Mouse (Mus musculus) MEL (cell line): Measurements from ENCODE around the gene Lpar6. TPM values are rescaled to one million over a fixed set of nuclear protein-coding genes. Genes with fewer than 3 reads are reported as not detected.

Experiments
- DNase-seq: peaks from one replicate; pipeline ENCODE4 v3.0.0; 2011; ENCODE audit warnings: low read depth, low spot score
- H3K27ac ChIP-seq: 2 replicates; pipeline ENCODE4 v1.5.1; 2012; ENCODE audit warnings: low read depth, mild to moderate bottlenecking, control low read depth, low read length, moderate library complexity; ENCODE audit not compliant: control insufficient read depth
- H3K27me3 ChIP-seq, 2 experiments: fragments of 150-350 bp in 1 of 2; sonication (generic) in 1 of 2; 2 replicates each; pipeline ENCODE4 v1.6.1; 2012; ENCODE audit warnings: low read length in 2 of 2, mild to moderate bottlenecking in 2 of 2, improper control_type of control experiment in 1 of 2, moderate library complexity in 1 of 2; ENCODE audit not compliant: insufficient read depth in 2 of 2, control insufficient read depth in 1 of 2
- H3K36me3 ChIP-seq, 2 experiments: 2 replicates each; pipeline ENCODE4 v1.6.1; 2012 to 2014; ENCODE audit warnings: low read length in 2 of 2, improper control_type of control experiment in 1 of 2, inconsistent platforms in 1 of 2, mild to moderate bottlenecking in 1 of 2; ENCODE audit not compliant: insufficient read depth in 2 of 2, control insufficient read depth in 1 of 2
- H3K4me1 ChIP-seq, 2 experiments: fragments of 150-350 bp in 1 of 2; sonication (generic) in 1 of 2; 2 replicates each; pipeline ENCODE4 v1.6.1; 2012; ENCODE audit warnings: low read length in 2 of 2, improper control_type of control experiment in 1 of 2, mild to moderate bottlenecking in 1 of 2; ENCODE audit not compliant: insufficient read depth in 2 of 2, control insufficient read depth in 1 of 2
- H3K4me3 ChIP-seq, 2 experiments: fragments of 150-350 bp in 1 of 2; sonication (generic) in 1 of 2; 2 replicates each; pipeline ENCODE4 v1.5.1; 2012; ENCODE audit warnings: low read depth in 2 of 2, low read length in 2 of 2, mild to moderate bottlenecking in 2 of 2, moderate library complexity in 2 of 2, control low read depth in 1 of 2, improper control_type of control experiment in 1 of 2; ENCODE audit not compliant: control insufficient read depth in 1 of 2, insufficient read depth in 1 of 2
- H3K79me2 ChIP-seq: 2 replicates; pipeline ENCODE4 v1.6.1; 2012; ENCODE audit warnings: mild to moderate bottlenecking, low read length, moderate library complexity; ENCODE audit not compliant: control insufficient read depth, poor library complexity, insufficient read depth
- H3K9ac ChIP-seq: 2 replicates; pipeline ENCODE4 v1.6.1; 2012; ENCODE audit warnings: low read depth, mild to moderate bottlenecking, control low read depth, low read length, moderate library complexity; ENCODE audit not compliant: control insufficient read depth, poor library complexity, severe bottlenecking
- H3K9me3 ChIP-seq: fragments of 150-350 bp; sonication (generic); replicated peaks from 2 replicates; pipeline ENCODE4 v1.6.1; 2012; ENCODE audit warnings: mild to moderate bottlenecking, low read length, improper control_type of control experiment, moderate library complexity; ENCODE audit not compliant: insufficient read depth
- ELF1 ChIP-seq: IDR thresholded peaks from 2 replicates; pipeline ENCODE4 v1.6.1; 2014; ENCODE audit warnings: low read depth, mild to moderate bottlenecking, inconsistent platforms, low read length, improper control_type of control experiment, moderate library complexity
- EP300 ChIP-seq, 2 experiments: IDR thresholded peaks; 2 replicates each; pipeline ENCODE4 v1.6.1; 2011; ENCODE audit warnings: improper control_type of control experiment in 2 of 2, low read length in 2 of 2, low read depth in 1 of 2, mild to moderate bottlenecking in 1 of 2
- GABPA ChIP-seq: IDR thresholded peaks from 2 replicates; pipeline ENCODE4 v1.6.1; 2012; ENCODE audit warnings: low read depth, mild to moderate bottlenecking, inconsistent platforms, low read length, improper control_type of control experiment, moderate library complexity
- HCFC1 ChIP-seq: IDR thresholded peaks from 2 replicates; pipeline ENCODE4 v1.6.1; 2012; ENCODE audit warnings: low read depth, mild to moderate bottlenecking, inconsistent platforms, low read length, improper control_type of control experiment, moderate library complexity
- JUND ChIP-seq: IDR thresholded peaks from 2 replicates; pipeline ENCODE4 v1.6.1; 2011; ENCODE audit warnings: low read depth, mild to moderate bottlenecking, improper control_type of control experiment, low read length
- KAT2A ChIP-seq: conservative IDR thresholded peaks from 2 replicates; pipeline ENCODE4 v1.6.1; 2012; ENCODE audit warnings: low read depth, low read length, improper control_type of control experiment, inconsistent platforms
- MAFK ChIP-seq: IDR thresholded peaks from 2 replicates; pipeline ENCODE4 v1.6.1; 2011; ENCODE audit warnings: low read depth, mild to moderate bottlenecking, low read length, improper control_type of control experiment, borderline replicate concordance
- MXI1 ChIP-seq: IDR thresholded peaks from 2 replicates; pipeline ENCODE4 v1.6.1; 2011; ENCODE audit warnings: mild to moderate bottlenecking, low read depth, low read length, improper control_type of control experiment
- MYB ChIP-seq: IDR thresholded peaks from 2 replicates; pipeline ENCODE4 v1.6.1; 2011; ENCODE audit warnings: mild to moderate bottlenecking, low read depth, low read length, improper control_type of control experiment
- MYC ChIP-seq: IDR thresholded peaks from 2 replicates; pipeline ENCODE4 v1.6.1; 2011; ENCODE audit warnings: low read depth, mild to moderate bottlenecking, low read length, improper control_type of control experiment, moderate library complexity
- NELFE ChIP-seq: IDR thresholded peaks from 2 replicates; pipeline ENCODE4 v1.6.1; 2011; ENCODE audit warnings: low read depth, low read length, improper control_type of control experiment
- POLR2A ChIP-seq, 2 experiments: IDR thresholded peaks; 2 replicates each; pipeline ENCODE4 v1.6.1; 2011 to 2012; ENCODE audit warnings: low read length in 2 of 2, mild to moderate bottlenecking in 2 of 2, control low read depth in 1 of 2, improper control_type of control experiment in 1 of 2, low read depth in 1 of 2, moderate library complexity in 1 of 2; ENCODE audit not compliant: control insufficient read depth in 1 of 2, insufficient read depth in 1 of 2, poor library complexity in 1 of 2
- RAD21 ChIP-seq: IDR thresholded peaks from 2 replicates; pipeline ENCODE4 v1.6.1; 2011; ENCODE audit warnings: mild to moderate bottlenecking, low read depth, low read length, improper control_type of control experiment
- SIN3A ChIP-seq: IDR thresholded peaks from 2 replicates; pipeline ENCODE4 v1.6.1; 2012; ENCODE audit warnings: low read length, improper control_type of control experiment, inconsistent platforms
- SMC3 ChIP-seq: IDR thresholded peaks from 2 replicates; pipeline ENCODE4 v1.6.1; 2011; ENCODE audit warnings: low read depth, low read length, improper control_type of control experiment
- TBP ChIP-seq: IDR thresholded peaks from 2 replicates; pipeline ENCODE4 v1.8.0; 2011; ENCODE audit warnings: low read depth, low read length, improper control_type of control experiment
- TCF12 ChIP-seq: IDR thresholded peaks from 2 replicates; pipeline ENCODE4 v1.6.1; 2014; ENCODE audit warnings: low read depth, mild to moderate bottlenecking, inconsistent platforms, low read length, improper control_type of control experiment, moderate library complexity
- UBTF ChIP-seq: IDR thresholded peaks from 2 replicates; pipeline ENCODE4 v1.6.1; 2012; ENCODE audit warnings: low read depth, mild to moderate bottlenecking, inconsistent platforms, low read length, improper control_type of control experiment, moderate library complexity, borderline replicate concordance; ENCODE audit not compliant: insufficient read depth
- ZKSCAN1 ChIP-seq: IDR thresholded peaks from 2 replicates; pipeline ENCODE4 v1.6.1; 2012; ENCODE audit warnings: low read depth, mild to moderate bottlenecking, inconsistent platforms, low read length, improper control_type of control experiment, moderate library complexity
- polyA plus RNA-seq, 2 experiments: library from polyadenylated mRNA; stranded (reverse) in 1 of 2; unstranded in 1 of 2; fragments of >175 nt in 1 of 2; fragments of >200 nt in 1 of 2; gene quantifications; 2 replicates each; pipeline versions ENCODE4 v1.2.1 to v1.2.4; 2012; ENCODE audit warnings: low replicate concordance in 2 of 2, low read depth in 1 of 2; ENCODE audit not compliant: insufficient read length in 2 of 2, insufficient read depth in 1 of 2, missing spikeins in 1 of 2
- total RNA-seq: library from RNA; depleted of rRNA; stranded (reverse); fragments of 300-350 nt; gene quantifications from 2 replicates; pipeline ENCODE4 v1.2.3, GENCODE M21; 2012

The Lpar6 gene
- total and polyA plus RNA-seq, 3 experiments, result not detected

- H3K9me3 ChIP-seq, result no peaks in the 10 kb centered on the region
- no peaks in the 10 kb centered on the region for H3K79me2 ChIP-seq
- no peaks in the 10 kb centered on the region for H3K4me1 ChIP-seq
- DNase-seq, result no peak
- H3K27me3 ChIP-seq, result no peaks in the 10 kb centered on the region
- TF ChIP-seq KAT2A (no peak), NELFE (no peak), JUND (no peak)
- no peak overlapping the region for H3K27ac ChIP-seq
- peaks cover 0 to 2% of the 10 kb centered on the region in 2 experiments; a peak in 3 of 4 replicates for H3K36me3 ChIP-seq
- no peak overlapping the region for H3K9ac ChIP-seq
- H3K4me3 ChIP-seq, result no peak overlapping the region
Observed at GRCm38 (mm10) chr14:73254412-73254811, 16.7 kb downstream of the Lpar6 start.

GRCm38 (mm10) chr14:73255426-73255970 lies 17.8 kb downstream of the Lpar6 start:
- peaks cover 0 to 2% of the 10 kb centered on the region in 2 experiments; a peak in 2 of 4 replicates for H3K36me3 ChIP-seq
- H3K9ac ChIP-seq, result no peak overlapping the region
- H3K27ac ChIP-seq, result no peak overlapping the region
- TF ChIP-seq MXI1, result no peak
- TF ChIP-seq HCFC1, result no peak
- no peak for TF ChIP-seq EP300 (IDR thresholded peaks at IDR 0.05; ENCODE audit: low read depth in 1 of 2, low read length in 2 of 2)
- no peak for TF ChIP-seq ELF1
- H3K79me2 ChIP-seq, result no peaks in the 10 kb centered on the region
- no peak overlapping the region for H3K4me3 ChIP-seq
- no peaks in the 10 kb centered on the region for H3K4me1 ChIP-seq
- no peaks in the 10 kb centered on the region for H3K27me3 ChIP-seq
- no peak for DNase-seq
- H3K9me3 ChIP-seq, result no peaks in the 10 kb centered on the region

- Histone ChIP-seq H3K4me1 (no peaks in the 10 kb centered on the region), H3K9ac (no peak overlapping the region), H3K27me3 (no peaks in the 10 kb centered on the region), H3K79me2 (no peaks in the 10 kb centered on the region), H3K36me3 (peaks cover 0 to 2% of the 10 kb centered on the region in 2 experiments; a peak in 2 of 4 replicates), H3K27ac (no peak overlapping the region), H3K9me3 (no peaks in the 10 kb centered on the region), H3K4me3 (no peak overlapping the region)
- TF ChIP-seq MYC (no peak), RAD21 (no peak), JUND (no peak), MYB (no peak), ELF1 (no peak), GABPA (no peak), TBP (no peak), ZKSCAN1 (no peak), MAFK (no peak), POLR2A (IDR thresholded peaks at IDR 0.05; ENCODE audit: control insufficient read depth in 1 of 2, insufficient read depth in 1 of 2, low read depth in 1 of 2, low read length in 2 of 2, poor library complexity in 1 of 2) (no peak), MXI1 (no peak), SMC3 (no peak), UBTF (no peak), KAT2A (no peak), SIN3A (no peak), TCF12 (no peak)
- no peak for DNase-seq
Observed at GRCm38 (mm10) chr14:73257348-73257747, 19.7 kb downstream of the Lpar6 start.
